Mouse (Mus musculus) gastrocnemius, adult 2 months (tissue): ENCODE measurements around the gene Nbea. TPM values are rescaled to one million over a fixed set of nuclear protein-coding genes. Genes with fewer than 3 reads are reported as not detected.

ENCODE experiments used
- DNase-seq: peaks from one replicate; pipeline ENCODE4 v3.0.0; 2022
- H3K27ac ChIP-seq: fragments of 200-600 bp; 2 replicates; pipeline ENCODE4 v1.8.1; 2022; ENCODE audit warnings: mild to moderate bottlenecking
- H3K4me3 ChIP-seq: fragments of 200-600 bp; 2 replicates; pipeline ENCODE4 v1.8.1; 2022; ENCODE audit warnings: mild to moderate bottlenecking, moderate library complexity
- CTCF ChIP-seq: fragments of 200-600 bp; IDR thresholded peaks from 2 replicates; pipeline ENCODE4 v1.8.1; 2022; ENCODE audit warnings: antibody characterized with exemption, mild to moderate bottlenecking, moderate library complexity
- intact Hi-C: fragments of 180-260 bp; cut with DNase I; formaldehyde crosslinking; loops from one replicate; pipeline ENCODE4 v1.15.1; 2025
- total RNA-seq, 2 experiments: library from RNA; stranded (reverse); gene quantifications; 2 replicates each; pipeline ENCODE4 v1.2.3; 2021

The Nbea gene
- total RNA-seq, 2 experiments from 2014 or later, result 4.1 to 5.9 TPM

- DNase-seq, result no peak
- TF ChIP-seq CTCF, result no peak
- peak overlapping the region; percentile 87 for H3K4me3 ChIP-seq
- intact Hi-C loops, result loop anchor here (2.0 kb wide), 1 partner anchor 265 kb away; no protein-coding TSS in a partner anchor
- peak overlapping the region; percentile 87 for H3K27ac ChIP-seq
These were observed 398.1 kb downstream of the Nbea start for GRCm38 (mm10) chr3:55785266-55785980.

- Histone ChIP-seq H3K4me3 (peak overlapping the region; percentile 87), H3K27ac (peak overlapping the region; percentile 87)
- no peak for TF ChIP-seq CTCF
- intact Hi-C loops, result loop anchor here (2.0 kb wide), 1 partner anchor 263 kb away; no protein-coding TSS in a partner anchor
- DNase-seq, result peak; percentile 34
These were observed 399.4 kb downstream of the Nbea start for GRCm38 (mm10) chr3:55784101-55784500.

- Histone ChIP-seq H3K27ac (peak overlapping the region; percentile 87), H3K4me3 (peak overlapping the region; percentile 87)
- peak; percentile 85 for DNase-seq
- no peak for TF ChIP-seq CTCF
- intact Hi-C loops, result loop anchor here (2.0 kb wide), 1 partner anchor 263 kb away; no protein-coding TSS in a partner anchor
These were observed 400.1 kb downstream of the Nbea start for GRCm38 (mm10) chr3:55783171-55784081.

- peak overlapping the region; percentile 87 for H3K27ac ChIP-seq
- DNase-seq, result peak; percentile 63
- peak overlapping the region; percentile 87 for H3K4me3 ChIP-seq
- no peak for TF ChIP-seq CTCF
- intact Hi-C loops, result no loop called here
These were observed 400.7 kb downstream of the Nbea start for GRCm38 (mm10) chr3:55782771-55783170.

GRCm38 (mm10) chr3:55782056-55782687, 401.3 kb downstream of the Nbea start, which contains the start of gene Mab21l1:
Mab21l1 (plus strand) TSS chr3:55782510.
- Histone ChIP-seq H3K4me3 (peak within 1 kb of the TSS; percentile 87), H3K27ac (peak within 1 kb of the TSS; percentile 87)
- no peak for TF ChIP-seq CTCF
- intact Hi-C loops, result no loop called here
- peak; percentile 92 for DNase-seq

GRCm38 (mm10) chr3:55781429-55782055, 402.0 kb downstream of the Nbea start:
- DNase-seq, result no peak
- intact Hi-C loops, result no loop called here
- H3K27ac ChIP-seq, result peak overlapping the region; percentile 87
- no peak for TF ChIP-seq CTCF
- H3K4me3 ChIP-seq, result peak overlapping the region; percentile 87

GRCm38 (mm10) chr3:55780120-55781070, 403.1 kb downstream of the Nbea start:
- Histone ChIP-seq H3K27ac (peak overlapping the region; percentile 87), H3K4me3 (peak overlapping the region; percentile 87)
- no peak for TF ChIP-seq CTCF
- intact Hi-C loops, result no loop called here
- DNase-seq, result peak; percentile 71

- H3K4me3 ChIP-seq, result peak overlapping the region; percentile 87
- H3K27ac ChIP-seq, result peak overlapping the region; percentile 87
- no peak for TF ChIP-seq CTCF
- intact Hi-C loops, result no loop called here
- peak; percentile 27 for DNase-seq
These were observed 404.5 kb downstream of the Nbea start for GRCm38 (mm10) chr3:55778764-55779730.

GRCm38 (mm10) chr3:55777501-55777900, 406.0 kb downstream of the Nbea start:
- no peak for DNase-seq
- H3K4me3 ChIP-seq, result no peak overlapping the region
- no peak for TF ChIP-seq CTCF
- H3K27ac ChIP-seq, result no peak overlapping the region
- intact Hi-C loops, result no loop called here

GRCm38 (mm10) chr3:55775753-55776152, 407.7 kb downstream of the Nbea start:
- intact Hi-C loops, result no loop called here
- no peak for DNase-seq

More at GRCm38 (mm10) chr3:55775753-55776152, 407.7 kb downstream of the Nbea start:
- no peak overlapping the region for H3K4me3 ChIP-seq
- H3K27ac ChIP-seq, result no peak overlapping the region
- TF ChIP-seq CTCF, result no peak
